Mouse (Mus musculus): Measurements from ENCODE around the gene Draxin.

DNA sequence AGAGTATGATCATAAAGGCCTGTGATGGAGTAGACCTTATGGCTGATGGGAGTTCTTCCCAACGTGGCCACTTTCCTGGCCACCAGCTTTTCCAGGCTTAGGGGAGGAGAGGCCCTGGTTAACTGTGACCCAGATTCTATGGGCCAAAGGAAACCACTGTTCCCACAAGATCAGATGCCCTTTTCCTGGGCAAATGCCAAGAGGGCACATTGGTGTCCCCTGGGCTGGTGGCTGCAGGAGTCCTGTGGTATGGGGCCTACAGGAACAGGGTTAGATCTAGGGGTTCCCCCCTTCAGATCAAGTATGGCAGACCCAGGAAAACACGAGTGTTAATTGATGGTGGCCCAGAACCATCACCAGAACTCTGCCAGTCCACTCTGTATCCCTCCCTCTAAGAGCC, 17.2 kb upstream of the Draxin start:
- TF ChIP-seq POLR2A (IDR thresholded peaks at IDR 0.05; ENCODE audit: low read depth, low read length) (no peak), CTCF (IDR thresholded peaks at IDR 0.05; ENCODE audit: extremely low read depth, insufficient read depth, insufficient read length, insufficient replicate concordance) (no peak)
